Mouse (Mus musculus) kidney, adult 2 months (tissue): Measurements from ENCODE around the gene Camsap3. TPM values are rescaled to one million over a fixed set of nuclear protein-coding genes. Genes with fewer than 3 reads are reported as not detected.
A peak's percentile ranks its signal among the peaks of the same experiment; 100 is the strongest.

Experiments used
- DNase-seq: peaks from one replicate; pipeline ENCODE4 v3.0.0; 2021
- H3K27ac ChIP-seq: fragments of 200-500 bp; 2 replicates; pipeline ENCODE4 v1.5.1; 2012; ENCODE audit warnings: low read depth, low read length, control low read depth, inconsistent platforms; ENCODE audit not compliant: insufficient read depth
- H3K27me3 ChIP-seq: fragments of 200-500 bp; replicated peaks from 2 replicates; pipeline ENCODE4 v1.6.1; 2012; ENCODE audit warnings: mild to moderate bottlenecking, moderate library complexity, low read length, inconsistent platforms; ENCODE audit not compliant: control insufficient read depth, insufficient read depth
- H3K36me3 ChIP-seq: fragments of 200-500 bp; 2 replicates; pipeline ENCODE4 v1.6.1; 2012; ENCODE audit warnings: mild to moderate bottlenecking, moderate library complexity, low read length, inconsistent platforms; ENCODE audit not compliant: control insufficient read depth, insufficient read depth
- H3K4me1 ChIP-seq: fragments of 200-500 bp; 2 replicates; pipeline ENCODE4 v1.6.1; 2011; ENCODE audit warnings: low read length; ENCODE audit not compliant: control insufficient read depth, insufficient read depth
- H3K4me3 ChIP-seq: fragments of 200-500 bp; 2 replicates; pipeline ENCODE4 v1.5.1; 2011; ENCODE audit warnings: mild to moderate bottlenecking, low read depth, low read length, control low read depth; ENCODE audit not compliant: insufficient read depth
- CTCF ChIP-seq: fragments of 200-500 bp; conservative IDR thresholded peaks from 2 replicates; pipeline ENCODE4 v1.5.1; 2011; ENCODE audit warnings: low read depth, mild to moderate bottlenecking, control low read depth, low read length, moderate library complexity, mixed read lengths; ENCODE audit not compliant: insufficient read depth, insufficient read length
- POLR2A ChIP-seq: fragments of 200-500 bp; IDR thresholded peaks from one replicate; pipeline ENCODE4 v1.6.1; 2011; ENCODE audit warnings: low read depth, low read length, control low read depth
- WGBS: fragments of 180-500 bp; shearing (Covaris S2); methylation state at CpG from one replicate; pipeline ENCODE4 v1.1.7; 2018; 5-methylcytosine and 5-hydroxymethylcytosine counted together
- polyA plus RNA-seq: library from polyadenylated mRNA; depleted of rRNA; stranded (reverse); fragments of >200 nt; gene quantifications from 2 replicates; pipeline ENCODE4 v1.2.3, GENCODE M21; 2012

Gene Camsap3
- polyA plus RNA-seq, 1 experiment: 44.1 TPM

DNA sequence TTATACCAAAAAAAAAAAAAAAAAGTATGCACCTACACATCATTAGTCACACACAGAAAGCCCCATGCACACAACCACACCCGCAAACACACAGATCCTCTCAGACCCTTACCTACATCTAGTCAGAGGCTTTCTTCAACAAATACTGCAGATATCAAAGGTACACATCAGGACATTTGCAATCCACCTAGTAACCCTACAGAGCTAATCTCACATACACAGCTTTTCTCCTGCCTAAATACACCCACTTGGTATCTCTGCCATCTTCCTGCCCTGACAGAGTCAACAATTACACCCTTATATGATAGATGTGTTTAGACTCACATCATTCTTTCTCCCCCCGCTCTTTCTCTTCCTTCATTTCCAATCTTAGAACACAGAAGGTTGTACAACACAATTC, 641 bp upstream of the Camsap3 start:
- no peak for DNase-seq
- WGBS: 96% methylated on average over 2 of the region's 2 CpGs
- Histone ChIP-seq H3K27me3 (no peaks in the 10 kb centered on the region), H3K4me1 (no peaks in the 10 kb centered on the region), H3K36me3 (no peaks in the 10 kb centered on the region), H3K4me3 (no peak overlapping the region), H3K27ac (no peak overlapping the region)
- TF ChIP-seq CTCF (no peak), POLR2A (no peak)

DNA sequence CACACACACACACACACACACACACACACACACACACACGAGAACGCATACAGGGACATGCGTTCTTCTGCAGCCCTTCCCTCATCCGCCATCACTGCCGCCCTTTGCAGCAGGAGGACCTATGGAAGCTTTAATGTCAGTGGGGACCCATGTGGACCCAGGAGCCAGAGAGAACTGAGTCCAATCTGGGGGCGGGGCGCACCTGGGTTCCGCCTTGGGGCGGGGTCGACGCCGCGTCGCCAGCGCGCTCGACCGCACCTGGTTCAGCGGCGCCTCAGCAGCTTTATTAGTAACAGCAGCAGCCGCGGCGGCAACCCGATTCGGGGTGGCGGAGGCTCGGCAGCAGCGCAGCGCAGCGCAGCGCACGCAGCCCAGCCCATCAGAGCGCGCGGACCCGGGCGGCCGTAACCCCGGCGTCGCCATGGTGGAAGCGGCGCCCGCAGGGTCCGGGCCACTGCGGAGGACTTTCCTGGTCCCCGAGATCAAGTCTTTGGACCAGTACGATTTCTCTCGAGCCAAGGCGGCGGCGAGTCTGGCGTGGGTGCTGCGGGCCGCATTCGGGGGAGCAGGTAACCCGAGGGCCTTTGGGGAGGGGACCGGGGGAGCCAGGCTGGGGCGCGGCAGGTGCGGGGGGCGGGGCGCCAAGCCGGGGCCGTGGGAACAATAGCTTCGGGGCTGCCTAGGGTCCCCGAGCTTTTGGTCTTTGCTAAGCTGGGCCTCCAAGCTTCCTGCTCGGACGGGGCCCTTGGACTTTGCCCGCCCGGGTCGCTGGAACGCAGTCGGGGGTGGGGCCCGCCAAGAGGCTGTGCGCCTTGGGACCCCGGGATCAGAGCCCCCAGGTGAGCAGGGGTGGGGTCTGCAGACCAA, 531 bp downstream of the Camsap3 start:
- Histone ChIP-seq H3K27me3 (no peaks in the 10 kb centered on the region), H3K27ac (peak overlapping the region; percentile 72), H3K4me1 (no peaks in the 10 kb centered on the region), H3K4me3 (peak overlapping the region; percentile 85), H3K36me3 (no peaks in the 10 kb centered on the region)
- under 1% methylated on average over 75 of the region's 77 CpGs for WGBS
- DNase-seq: peak; percentile 89
- TF ChIP-seq CTCF (no peak), POLR2A (peak; percentile 74)

DNA sequence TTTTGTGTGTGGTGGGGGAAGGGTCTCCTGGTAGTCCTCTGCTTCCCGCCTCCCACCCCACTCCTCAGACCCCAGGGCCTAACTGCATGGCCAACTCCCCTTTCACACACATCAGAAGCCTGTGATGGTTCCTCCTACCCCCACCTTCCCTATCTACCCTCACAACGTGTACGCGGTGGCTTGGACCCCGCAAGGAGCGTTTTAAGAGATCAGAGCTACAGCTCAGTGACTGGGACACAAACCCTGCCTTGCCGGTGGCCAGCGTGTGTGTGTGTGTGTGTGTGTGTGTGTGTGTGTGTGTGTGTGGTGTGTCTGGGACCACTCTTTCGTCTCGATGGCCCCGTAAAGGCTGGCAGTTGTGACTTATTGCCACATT, 1.2 kb downstream of the Camsap3 start:
- Histone ChIP-seq H3K36me3 (no peaks in the 10 kb centered on the region), H3K27ac (peak overlapping the region; percentile 72), H3K27me3 (no peaks in the 10 kb centered on the region), H3K4me3 (peak overlapping the region; percentile 85), H3K4me1 (peaks cover under 1% of the 10 kb centered on the region; the same call in 1 of the 2 replicates)
- TF ChIP-seq POLR2A (no peak), CTCF (no peak)
- peak; percentile 12 for DNase-seq
- 6% methylated on average over 11 of the region's 11 CpGs for WGBS

DNA sequence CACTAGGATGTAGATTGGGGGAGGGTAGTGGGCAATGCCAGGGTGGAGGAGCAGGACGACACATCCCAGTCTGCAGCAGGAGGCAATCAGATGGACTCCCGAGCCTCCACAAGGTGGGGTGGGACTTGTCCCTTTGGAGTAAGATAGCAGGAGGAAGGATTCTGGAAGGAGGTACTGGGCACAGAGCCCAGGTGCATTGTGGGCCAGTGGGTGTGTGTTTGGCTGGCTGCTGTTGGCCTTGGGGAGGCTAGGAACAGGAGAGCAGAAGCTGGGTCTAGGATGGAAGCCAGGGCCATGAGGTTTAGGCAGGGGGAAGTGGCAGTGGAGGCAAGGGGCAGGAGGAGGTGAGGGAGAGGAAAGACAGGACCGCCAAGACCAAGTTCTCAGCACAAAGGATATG, 6.4 kb downstream of the Camsap3 start:
- H3K27me3 ChIP-seq: no peaks in the 10 kb centered on the region
- DNase-seq: peak; percentile 66
- H3K27ac ChIP-seq: no peak overlapping the region

DNA sequence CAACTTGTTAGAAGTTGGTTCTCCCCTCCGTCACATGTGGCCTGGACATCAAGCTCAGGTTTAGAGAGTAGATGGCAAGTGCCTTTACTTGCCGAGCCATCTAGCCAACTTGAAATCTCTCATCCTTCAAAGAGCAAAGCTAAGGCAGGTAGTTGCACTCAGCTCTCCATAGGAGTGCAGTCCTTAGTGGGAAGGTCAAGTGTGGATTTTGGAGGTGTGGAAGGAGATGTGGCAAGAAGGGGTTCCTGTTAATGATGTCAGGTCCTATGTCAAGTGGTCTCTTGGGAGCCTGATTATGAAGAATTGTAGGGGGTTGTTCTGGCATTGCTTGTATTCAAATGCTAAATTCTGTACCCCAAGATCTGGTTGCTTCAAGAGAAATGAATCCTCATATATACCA, 7.4 kb downstream of the Camsap3 start:
- no peaks in the 10 kb centered on the region for H3K27me3 ChIP-seq
- 79% methylated on average over 2 of the region's 2 CpGs for WGBS
- no peak for DNase-seq
- H3K27ac ChIP-seq: no peak overlapping the region
- no peak overlapping the region for H3K4me3 ChIP-seq
- peaks cover 14% of the 10 kb centered on the region for H3K4me1 ChIP-seq
- no peaks in the 10 kb centered on the region for H3K36me3 ChIP-seq
- TF ChIP-seq CTCF: no peak
- TF ChIP-seq POLR2A: no peak

More for the DNA sequence above, 6.4 kb downstream of the Camsap3 start:
- 54% methylated on average over 3 of the region's 3 CpGs for WGBS
- TF ChIP-seq CTCF: no peak
- TF ChIP-seq POLR2A: no peak
- Histone ChIP-seq H3K36me3 (no peaks in the 10 kb centered on the region), H3K4me3 (no peak overlapping the region), H3K4me1 (peaks cover 14% of the 10 kb centered on the region)

DNA sequence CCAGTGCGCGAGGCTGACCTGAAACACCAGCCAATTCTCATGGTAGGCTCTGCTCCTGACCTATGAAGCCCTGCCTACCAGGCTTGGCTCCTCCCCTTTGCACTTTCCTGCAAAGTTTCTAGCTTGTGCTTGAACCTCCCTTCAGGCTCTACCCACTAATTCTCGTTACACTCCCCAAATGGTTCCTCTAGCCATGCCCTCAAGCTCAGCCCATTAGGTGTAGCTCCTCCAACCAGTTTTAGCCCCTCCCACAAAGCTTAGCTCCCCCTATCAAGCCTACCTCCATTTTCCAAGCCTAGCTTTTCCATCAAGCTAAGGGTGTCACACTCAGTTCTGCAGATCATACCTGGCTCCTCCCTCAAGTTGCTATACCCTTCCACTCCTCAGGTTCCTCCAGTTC, 11.0 kb downstream of the Camsap3 start:
- H3K36me3 ChIP-seq: peaks cover 2% of the 10 kb centered on the region; the same call in 1 of the 2 replicates
- TF ChIP-seq CTCF: no peak
- TF ChIP-seq POLR2A: no peak
- DNase-seq: no peak
- no peak overlapping the region for H3K4me3 ChIP-seq
- WGBS: 63% methylated on average over 3 of the region's 3 CpGs
- no peak overlapping the region for H3K27ac ChIP-seq
- no peaks in the 10 kb centered on the region for H3K27me3 ChIP-seq
- peaks cover 14% of the 10 kb centered on the region for H3K4me1 ChIP-seq

DNA sequence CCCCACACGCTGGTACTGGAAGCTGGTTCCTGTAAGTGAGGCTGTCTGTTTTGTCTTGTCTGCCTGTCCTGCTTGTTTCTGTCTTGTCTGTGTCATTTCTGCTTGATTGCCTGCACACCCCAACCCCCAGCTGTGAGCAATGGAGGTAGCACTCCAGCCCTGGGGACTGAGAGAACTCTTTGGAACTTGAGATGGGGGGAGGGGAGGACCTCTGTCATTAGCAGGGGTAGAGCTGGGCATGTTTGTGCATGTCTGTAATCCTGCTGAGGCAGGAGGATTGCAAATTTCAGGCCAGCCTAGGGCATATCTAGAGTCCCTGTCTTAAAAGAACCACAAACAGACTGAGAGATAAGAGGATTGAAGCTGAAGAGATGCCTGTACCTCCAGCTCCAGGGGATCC, 12.1 kb downstream of the Camsap3 start:
- TF ChIP-seq POLR2A: no peak
- no peak for TF ChIP-seq CTCF
- Histone ChIP-seq H3K27me3 (no peaks in the 10 kb centered on the region), H3K4me3 (no peak overlapping the region), H3K27ac (no peak overlapping the region), H3K4me1 (peaks cover 5% of the 10 kb centered on the region), H3K36me3 (peaks cover 2% of the 10 kb centered on the region; the same call in 1 of the 2 replicates)
- no peak for DNase-seq
- 75% methylated on average over 1 of the region's 1 CpGs for WGBS
